Mouse (Mus musculus): ENCODE data around the gene Tcf20. TPM values are rescaled to one million over a fixed set of nuclear protein-coding genes. Genes with fewer than 3 reads are reported as not detected.

Gene Tcf20
- polyA plus RNA-seq, 1 experiment from 2014 or later, result 10.9 TPM

GRCm38 (mm10) chr15:82928023-82928422 lies 59.6 kb downstream of the Tcf20 start:
- Histone ChIP-seq H3K27ac (ENCODE audit: low read depth) (no peak overlapping the region), H3K9me3 (ENCODE audit: low read depth, low read length) (no peaks in the 10 kb centered on the region), H3K4me1 (ENCODE audit: insufficient read depth) (peaks cover 71% of the 10 kb centered on the region), H3K9ac (no peak overlapping the region), H3K27me3 (ENCODE audit: insufficient read depth, low read length) (no peaks in the 10 kb centered on the region), H3K4me2 (no peak overlapping the region), H3K4me3 (ENCODE audit: low read depth, low read length) (no peak overlapping the region), H3K36me3 (ENCODE audit: insufficient read depth) (no peaks in the 10 kb centered on the region)
- no peak for TF ChIP-seq CTCF (IDR thresholded peaks at IDR 0.05; ENCODE audit: low read depth)
- 14% methylated on average over 6 of the region's 6 CpGs for WGBS
- ATAC-seq (ENCODE audit: insufficient read depth) (no peak), DNase-seq (no peak)

- Histone ChIP-seq H3K4me1 (ENCODE audit: insufficient read depth) (peaks cover 75% of the 10 kb centered on the region), H3K9me3 (ENCODE audit: low read depth, low read length) (no peaks in the 10 kb centered on the region), H3K27me3 (ENCODE audit: insufficient read depth, low read length) (no peaks in the 10 kb centered on the region), H3K36me3 (ENCODE audit: insufficient read depth) (no peaks in the 10 kb centered on the region), H3K4me2 (no peak overlapping the region), H3K4me3 (ENCODE audit: low read depth, low read length) (no peak overlapping the region), H3K9ac (no peak overlapping the region), H3K27ac (ENCODE audit: low read depth) (no peak overlapping the region)
- WGBS, result 67% methylated on average over 5 of the region's 5 CpGs
- no peak for DNase-seq
- ATAC-seq (ENCODE audit: insufficient read depth), result no peak
- no peak for TF ChIP-seq CTCF (IDR thresholded peaks at IDR 0.05; ENCODE audit: low read depth)
Measured at GRCm38 (mm10) chr15:82927057-82927456, 60.6 kb downstream of the Tcf20 start.

GRCm38 (mm10) chr15:82924679-82925425 lies 62.8 kb downstream of the Tcf20 start:
- no peaks in the 10 kb centered on the region for H3K27me3 ChIP-seq (ENCODE audit: insufficient read depth, low read length)

GRCm38 (mm10) chr15:82923531-82923930 lies 64.1 kb downstream of the Tcf20 start:
- no peak for DNase-seq
- H3K27me3 ChIP-seq (ENCODE audit: insufficient read depth, low read length), result no peaks in the 10 kb centered on the region
- H3K27ac ChIP-seq (ENCODE audit: low read depth), result no peak overlapping the region
- WGBS, result 59% methylated on average over 5 of the region's 5 CpGs
- no peak for TF ChIP-seq CTCF (IDR thresholded peaks at IDR 0.05; ENCODE audit: low read depth)
- no peaks in the 10 kb centered on the region for H3K36me3 ChIP-seq (ENCODE audit: insufficient read depth)
- peaks cover 74% of the 10 kb centered on the region for H3K4me1 ChIP-seq (ENCODE audit: insufficient read depth)
- ATAC-seq (ENCODE audit: insufficient read depth), result no peak
- H3K9me3 ChIP-seq (ENCODE audit: low read depth, low read length), result no peaks in the 10 kb centered on the region
- no peak overlapping the region for H3K4me2 ChIP-seq
- H3K9ac ChIP-seq, result no peak overlapping the region
- no peak overlapping the region for H3K4me3 ChIP-seq (ENCODE audit: low read depth, low read length)

More at GRCm38 (mm10) chr15:82924679-82925425, 62.8 kb downstream of the Tcf20 start:
- WGBS, result 0% methylated on average over 10 of the region's 11 CpGs
- Histone ChIP-seq H3K36me3 (ENCODE audit: insufficient read depth) (no peaks in the 10 kb centered on the region), H3K27ac (ENCODE audit: low read depth) (peak overlapping the region; percentile 87), H3K9ac (0 out of 2 replicates have a peak overlapping the region, but pooled peaks have one; percentile 11), H3K4me3 (ENCODE audit: low read depth, low read length) (no peak overlapping the region), H3K4me1 (ENCODE audit: insufficient read depth) (peaks cover 87% of the 10 kb centered on the region), H3K4me2 (peak overlapping the region; percentile 41), H3K9me3 (ENCODE audit: low read depth, low read length) (no peaks in the 10 kb centered on the region)
- DNase-seq (peak; percentile 87), ATAC-seq (ENCODE audit: insufficient read depth) (no peak)
- TF ChIP-seq CTCF (IDR thresholded peaks at IDR 0.05; ENCODE audit: low read depth), result no peak

GRCm38 (mm10) chr15:82922755-82923154 lies 64.9 kb downstream of the Tcf20 start:
- no peaks in the 10 kb centered on the region for H3K36me3 ChIP-seq (ENCODE audit: insufficient read depth)
- 41% methylated on average over 4 of the region's 4 CpGs for WGBS
- peaks cover 67% of the 10 kb centered on the region for H3K4me1 ChIP-seq (ENCODE audit: insufficient read depth)
- DNase-seq, result peak; percentile 38
- no peaks in the 10 kb centered on the region for H3K9me3 ChIP-seq (ENCODE audit: low read depth, low read length)
- H3K4me2 ChIP-seq, result peak overlapping the region; percentile 45
- ATAC-seq (ENCODE audit: insufficient read depth), result no peak
- no peak overlapping the region for H3K9ac ChIP-seq
- H3K27me3 ChIP-seq (ENCODE audit: insufficient read depth, low read length), result no peaks in the 10 kb centered on the region
- no peak overlapping the region for H3K4me3 ChIP-seq (ENCODE audit: low read depth, low read length)
- H3K27ac ChIP-seq (ENCODE audit: low read depth), result peak overlapping the region; percentile 72
- TF ChIP-seq CTCF (IDR thresholded peaks at IDR 0.05; ENCODE audit: low read depth), result peak; percentile 49

- TF ChIP-seq CTCF (IDR thresholded peaks at IDR 0.05; ENCODE audit: low read depth), result no peak
- H3K27me3 ChIP-seq (ENCODE audit: insufficient read depth, low read length), result no peaks in the 10 kb centered on the region
- DNase-seq (peak; percentile 96), ATAC-seq (ENCODE audit: insufficient read depth) (peak; percentile 79)
- WGBS, result 11% methylated on average over 12 of the region's 12 CpGs
- no peak overlapping the region for H3K4me3 ChIP-seq (ENCODE audit: low read depth, low read length)
- H3K36me3 ChIP-seq (ENCODE audit: insufficient read depth), result no peaks in the 10 kb centered on the region
- no peaks in the 10 kb centered on the region for H3K9me3 ChIP-seq (ENCODE audit: low read depth, low read length)
- peak overlapping the region; percentile 72 for H3K27ac ChIP-seq (ENCODE audit: low read depth)
- H3K4me1 ChIP-seq (ENCODE audit: insufficient read depth), result peaks cover 63% of the 10 kb centered on the region
- no peak overlapping the region for H3K9ac ChIP-seq
- H3K4me2 ChIP-seq, result peak overlapping the region; percentile 45
Measured at GRCm38 (mm10) chr15:82922052-82922451, 65.6 kb downstream of the Tcf20 start.

GRCm38 (mm10) chr15:82921559-82921958 lies 66.1 kb downstream of the Tcf20 start:
- Histone ChIP-seq H3K9ac (no peak overlapping the region), H3K4me1 (ENCODE audit: insufficient read depth) (peaks cover 58% of the 10 kb centered on the region), H3K36me3 (ENCODE audit: insufficient read depth) (no peaks in the 10 kb centered on the region), H3K27ac (ENCODE audit: low read depth) (0 out of 2 replicates have a peak overlapping the region, but pooled peaks have one; percentile 72), H3K9me3 (ENCODE audit: low read depth, low read length) (no peaks in the 10 kb centered on the region), H3K4me3 (ENCODE audit: low read depth, low read length) (no peak overlapping the region), H3K4me2 (peak overlapping the region; percentile 45), H3K27me3 (ENCODE audit: insufficient read depth, low read length) (no peaks in the 10 kb centered on the region)
- DNase-seq (no peak), ATAC-seq (ENCODE audit: insufficient read depth) (0 out of 2 replicates have a peak, but pooled peaks have one; percentile 6)
- no peak for TF ChIP-seq CTCF (IDR thresholded peaks at IDR 0.05; ENCODE audit: low read depth)
- WGBS, result 0% methylated on average over 1 of the region's 1 CpGs
